Mouse (Mus musculus) large intestine, adult 2 months (tissue): ENCODE data around the gene Smg6. TPM values are rescaled to one million over a fixed set of nuclear protein-coding genes. Genes with fewer than 3 reads are reported as not detected.
"Not testable (repeated sequence)": the region's sequence is repeated elsewhere in the genome, so short reads cannot be mapped to it uniquely, and the experiment has no call there.

ENCODE experiments used
- DNase-seq: peaks from one replicate; pipeline ENCODE4 v3.0.0-alpha.2; 2012; ENCODE audit warnings: low read depth, low spot score
- WGBS: fragments of 180-500 bp; shearing (Covaris S2); methylation state at CpG from one replicate; pipeline ENCODE4 v1.1.7; 2018; 5-methylcytosine and 5-hydroxymethylcytosine counted together
- polyA plus RNA-seq: library from polyadenylated mRNA; depleted of rRNA; stranded (reverse); fragments of >200 nt; gene quantifications from 2 replicates; pipeline ENCODE4 v1.2.3, GENCODE M21; 2012

Smg6 gene
- polyA plus RNA-seq, 1 experiment: 13.5 TPM

- WGBS: under 1% methylated on average over 71 of the region's 71 CpGs
- DNase-seq: no peak
Observed at GRCm38 (mm10) chr11:75173095-75173798, 247.6 kb downstream of the Smg6 start.

- DNase-seq: no peak
- 2% methylated on average over 15 of the region's 15 CpGs for WGBS
Observed at GRCm38 (mm10) chr11:75173799-75174165, 248.2 kb downstream of the Smg6 start.

- DNase-seq: not testable (repeated sequence)
- WGBS: 67% methylated on average over 6 of the region's 6 CpGs
Observed at GRCm38 (mm10) chr11:75174574-75174973, 249.0 kb downstream of the Smg6 start.

- DNase-seq: no peak
- WGBS: 42% methylated on average over 12 of the region's 12 CpGs
Observed at GRCm38 (mm10) chr11:75178011-75178410, 252.4 kb downstream of the Smg6 start.

- DNase-seq: no peak
- WGBS: under 1% methylated on average over 33 of the region's 33 CpGs
Observed at GRCm38 (mm10) chr11:75178672-75179208, 253.1 kb downstream of the Smg6 start, which contains the start of gene Ovca2. Ovca2 (minus strand) TSS chr11:75178835.

- DNase-seq: no peak
- 83% methylated on average over 2 of the region's 2 CpGs for WGBS
Observed at GRCm38 (mm10) chr11:75183917-75184570, 258.4 kb downstream of the Smg6 start.

- 99% methylated on average over 5 of the region's 5 CpGs for whole genome bisulfite sequencing
- DNase-seq: no peak
Observed at GRCm38 (mm10) chr11:75184573-75184972, 258.9 kb downstream of the Smg6 start.

- 83% methylated on average over 2 of the region's 2 CpGs for WGBS
- no peak for DNase-seq
Observed at GRCm38 (mm10) chr11:75184986-75185385, 259.4 kb downstream of the Smg6 start.

GRCm38 (mm10) chr11:75189713-75190370, 264.2 kb downstream of the Smg6 start:
- under 1% methylated on average over 22 of the region's 22 CpGs for WGBS

GRCm38 (mm10) chr11:75190371-75190724, 264.7 kb downstream of the Smg6 start:
- no peak for DNase-seq

More at GRCm38 (mm10) chr11:75189713-75190370, 264.2 kb downstream of the Smg6 start:
- DNase-seq: no peak

GRCm38 (mm10) chr11:75190905-75191441, 265.4 kb downstream of the Smg6 start, which contains the start of gene Dph1:
Dph1 (minus strand) TSS chr11:75191241.
- 63% methylated on average over 5 of the region's 5 CpGs for WGBS
- DNase-seq: no peak

More at GRCm38 (mm10) chr11:75190371-75190724, 264.7 kb downstream of the Smg6 start:
- WGBS: 1% methylated on average over 24 of the region's 24 CpGs

- DNase-seq: no peak
- WGBS: 82% methylated on average over 6 of the region's 6 CpGs
Observed at GRCm38 (mm10) chr11:75191841-75192240, 266.2 kb downstream of the Smg6 start.

- no peak for DNase-seq
- WGBS: 27% methylated on average over 13 of the region's 13 CpGs
Observed at GRCm38 (mm10) chr11:75192336-75193214, 267.0 kb downstream of the Smg6 start.

- no peak for DNase-seq
Observed at GRCm38 (mm10) chr11:75193256-75194071, 267.8 kb downstream of the Smg6 start, which contains the start of gene Rtn4rl1. Rtn4rl1 (plus strand) TSS chr11:75193783.

GRCm38 (mm10) chr11:75194121-75194849, 268.7 kb downstream of the Smg6 start:
- under 1% methylated on average over 52 of the region's 52 CpGs for WGBS
- no peak for DNase-seq

More at GRCm38 (mm10) chr11:75193256-75194071, 267.8 kb downstream of the Smg6 start, which contains the start of gene Rtn4rl1:
- whole genome bisulfite sequencing: under 1% methylated on average over 83 of the region's 84 CpGs

GRCm38 (mm10) chr11:75194850-75195461, 269.3 kb downstream of the Smg6 start:
- 2% methylated on average over 39 of the region's 39 CpGs for WGBS
- DNase-seq: no peak

GRCm38 (mm10) chr11:75196131-75196530, 270.5 kb downstream of the Smg6 start:
- WGBS: 49% methylated on average over 6 of the region's 6 CpGs
- no peak for DNase-seq
